Mouse (Mus musculus) limb, embryonic 13.5 days (tissue): ENCODE measurements at regions not wholly inside any gene's neighbourhood (a gene's known extent, or its start where the extent isn't known, plus 50 kb on each side); places are given as distances from the start of the nearest gene placed in this dataset. TPM values are rescaled to one million over a fixed set of nuclear protein-coding genes. Genes with fewer than 3 reads are reported as not detected.

Experiments used
- ATAC-seq: fragments of 200-750 bp; cut with Nextera tagmentation; 2 replicates; pipeline ENCODE4 v1.8.0; 2017; ENCODE audit warnings: low read depth, moderate number of reproducible peaks, moderate TSS enrichment; ENCODE audit not compliant: low FRiP score
- H3K27ac ChIP-seq: fragments of 300-500 bp; sonication (generic); 2 replicates; pipeline ENCODE4 v1.5.1; 2015; ENCODE audit warnings: inconsistent platforms, mild to moderate bottlenecking, moderate library complexity
- H3K27me3 ChIP-seq: fragments of 300-500 bp; sonication (generic); 2 replicates; pipeline ENCODE4 v1.6.1; 2015; ENCODE audit warnings: mild to moderate bottlenecking, inconsistent platforms
- H3K36me3 ChIP-seq: fragments of 300-500 bp; sonication (generic); 2 replicates; pipeline ENCODE4 v1.6.1; 2015; ENCODE audit warnings: inconsistent platforms, mild to moderate bottlenecking, moderate library complexity
- H3K4me1 ChIP-seq: fragments of 300-500 bp; sonication (generic); 2 replicates; pipeline ENCODE4 v1.6.1; 2015; ENCODE audit warnings: inconsistent platforms
- H3K4me2 ChIP-seq: fragments of 300-500 bp; sonication (generic); replicated peaks from 2 replicates; pipeline ENCODE4 v1.6.1; 2015; ENCODE audit warnings: inconsistent platforms, mild to moderate bottlenecking, moderate library complexity
- H3K4me3 ChIP-seq: fragments of 300-500 bp; sonication (generic); 2 replicates; pipeline ENCODE4 v1.5.1; 2015; ENCODE audit warnings: moderate library complexity, mild to moderate bottlenecking, inconsistent platforms
- H3K9ac ChIP-seq: fragments of 300-500 bp; sonication (generic); 2 replicates; pipeline ENCODE4 v1.6.1; 2015; ENCODE audit warnings: mild to moderate bottlenecking, inconsistent platforms
- H3K9me3 ChIP-seq: fragments of 300-500 bp; sonication (generic); 2 replicates; pipeline ENCODE4 v1.6.1; 2016; ENCODE audit warnings: inconsistent platforms
- WGBS: fragments of 180-500 bp; shearing (Covaris S2); methylation state at CpG from one replicate; pipeline ENCODE4 v1.1.7; 2015; 5-methylcytosine and 5-hydroxymethylcytosine counted together
- microRNA-seq: library from miRNA; unstranded; fragments of <30 nt; microRNA quantifications from one replicate; pipeline ENCODE4, GENCODE M21; 2016

DNA sequence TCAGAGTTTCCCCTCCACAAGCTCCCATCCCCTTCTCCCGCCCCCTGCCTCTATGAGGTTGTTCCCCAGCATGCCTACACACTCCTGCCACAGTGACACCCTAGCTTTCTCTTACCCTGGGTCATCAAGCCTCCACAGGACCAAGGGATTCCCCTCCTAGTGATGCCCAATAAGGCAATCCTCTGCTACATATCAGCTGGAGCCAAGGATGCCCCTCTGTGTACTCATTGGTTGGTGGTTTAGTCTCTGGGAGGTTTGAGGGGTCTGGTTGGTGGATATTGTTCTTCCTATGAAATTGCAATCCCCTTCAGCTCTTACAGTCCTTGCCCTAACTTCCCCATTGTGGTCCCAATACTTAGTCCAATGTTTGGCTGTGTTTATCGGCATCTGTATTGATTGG, 317.4 kb upstream of the Olfr161 start:
- no peaks in the 10 kb centered on the region for H3K27me3 ChIP-seq
- H3K4me2 ChIP-seq, result no peak overlapping the region
- H3K9me3 ChIP-seq, result peaks cover 42% of the 10 kb centered on the region
- WGBS, result 76% methylated on average over 2 of the region's 2 CpGs
- no peak for ATAC-seq
- no peak overlapping the region for H3K9ac ChIP-seq
- H3K4me1 ChIP-seq, result no peaks in the 10 kb centered on the region
- H3K4me3 ChIP-seq, result no peak overlapping the region
- H3K27ac ChIP-seq, result no peak overlapping the region
- no peaks in the 10 kb centered on the region for H3K36me3 ChIP-seq

Small RNA genes in the stretch of these regions (microRNA-seq; reads per million reads assigned to microRNA genes)
- not detected for gene Gm23215
